Mouse (Mus musculus): ENCODE measurements around the gene Olfr463. TPM values are rescaled to one million over a fixed set of nuclear protein-coding genes. Genes with fewer than 3 reads are reported as not detected.

The Olfr463 gene
- polyA plus RNA-seq, 1 experiment from 2014 or later: not detected

- Histone ChIP-seq H3K9me3 (ENCODE audit: control insufficient read depth, low read length) (no peaks in the 10 kb centered on the region), H3K27me3 (replicated peaks; ENCODE audit: control insufficient read depth, insufficient read depth, low read length) (no peaks in the 10 kb centered on the region), H3K9ac (ENCODE audit: low read depth, low read length) (no peak overlapping the region), H3K4me1 (ENCODE audit: control insufficient read depth, insufficient read depth, low read length) (no peaks in the 10 kb centered on the region), H3K4me3 (ENCODE audit: low read depth, low read length) (no peak overlapping the region), H3K27ac (replicated peaks; ENCODE audit: low read depth, low read length) (no peak overlapping the region), H3K4me2 (ENCODE audit: low read depth, low read length) (no peak overlapping the region), H3K36me3 (ENCODE audit: control insufficient read depth, insufficient read depth, low read length) (peaks cover 45% of the 10 kb centered on the region)
- whole genome bisulfite sequencing: 81% methylated on average over 9 of the region's 9 CpGs
- ATAC-seq (ENCODE audit: low read depth) (no peak), DNase-seq (ENCODE audit: low spot score) (no peak)
These were observed 36.8 kb downstream of the Olfr463 start for GRCm38 (mm10) chr11:87860426-87860825.

- Histone ChIP-seq H3K27ac (replicated peaks; ENCODE audit: low read depth, low read length) (no peak overlapping the region), H3K9me3 (ENCODE audit: control insufficient read depth, low read length) (no peaks in the 10 kb centered on the region)
- WGBS: 91% methylated on average over 11 of the region's 11 CpGs
These were observed 37.9 kb downstream of the Olfr463 start for GRCm38 (mm10) chr11:87859273-87859672.

GRCm38 (mm10) chr11:87854550-87854949, 42.6 kb downstream of the Olfr463 start:
- 87% methylated on average over 7 of the region's 7 CpGs for WGBS
- Histone ChIP-seq H3K27me3 (replicated peaks; ENCODE audit: control insufficient read depth, insufficient read depth, low read length) (no peaks in the 10 kb centered on the region), H3K4me3 (ENCODE audit: low read depth, low read length) (no peak overlapping the region), H3K36me3 (ENCODE audit: control insufficient read depth, insufficient read depth, low read length) (peaks cover 26% of the 10 kb centered on the region), H3K27ac (replicated peaks; ENCODE audit: low read depth, low read length) (no peak overlapping the region), H3K4me2 (ENCODE audit: low read depth, low read length) (no peak overlapping the region), H3K9ac (ENCODE audit: low read depth, low read length) (no peak overlapping the region), H3K9me3 (ENCODE audit: control insufficient read depth, low read length) (no peaks in the 10 kb centered on the region), H3K4me1 (ENCODE audit: control insufficient read depth, insufficient read depth, low read length) (peaks cover 4% of the 10 kb centered on the region)
- DNase-seq (ENCODE audit: low spot score): no peak
- no peak for ATAC-seq (ENCODE audit: low read depth)

More at GRCm38 (mm10) chr11:87859273-87859672, 37.9 kb downstream of the Olfr463 start:
- ATAC-seq (ENCODE audit: low read depth) (no peak), DNase-seq (ENCODE audit: low spot score) (no peak)
- Histone ChIP-seq H3K36me3 (ENCODE audit: control insufficient read depth, insufficient read depth, low read length) (peaks cover 45% of the 10 kb centered on the region), H3K27me3 (replicated peaks; ENCODE audit: control insufficient read depth, insufficient read depth, low read length) (no peaks in the 10 kb centered on the region), H3K4me2 (ENCODE audit: low read depth, low read length) (no peak overlapping the region), H3K9ac (ENCODE audit: low read depth, low read length) (no peak overlapping the region), H3K4me1 (ENCODE audit: control insufficient read depth, insufficient read depth, low read length) (no peaks in the 10 kb centered on the region), H3K4me3 (ENCODE audit: low read depth, low read length) (no peak overlapping the region)

- H3K36me3 ChIP-seq (ENCODE audit: control insufficient read depth, insufficient read depth, low read length): peaks cover 25% of the 10 kb centered on the region
- peak overlapping the region; percentile 56 for H3K4me2 ChIP-seq (ENCODE audit: low read depth, low read length)
- H3K4me3 ChIP-seq (ENCODE audit: low read depth, low read length): peak overlapping the region; percentile 50
- H3K9me3 ChIP-seq (ENCODE audit: control insufficient read depth, low read length): no peaks in the 10 kb centered on the region
- DNase-seq (ENCODE audit: low spot score) (no peak), ATAC-seq (ENCODE audit: low read depth) (peak; percentile 6; the same call in 1 of the 2 replicates)
- 42% methylated on average over 8 of the region's 8 CpGs for WGBS
- peak overlapping the region; percentile 29 for H3K27ac ChIP-seq (replicated peaks; ENCODE audit: low read depth, low read length)
- H3K27me3 ChIP-seq (replicated peaks; ENCODE audit: control insufficient read depth, insufficient read depth, low read length): no peaks in the 10 kb centered on the region
- peak overlapping the region; percentile 49 for H3K9ac ChIP-seq (ENCODE audit: low read depth, low read length)
- H3K4me1 ChIP-seq (ENCODE audit: control insufficient read depth, insufficient read depth, low read length): peaks cover 4% of the 10 kb centered on the region
These were observed 43.6 kb downstream of the Olfr463 start for GRCm38 (mm10) chr11:87853597-87853954.

GRCm38 (mm10) chr11:87852690-87853596, 44.2 kb downstream of the Olfr463 start, which contains the start of gene Mks1:
Mks1 (plus strand) TSS chr11:87853215.
- DNase-seq (ENCODE audit: low spot score) (peak; percentile 98), ATAC-seq (ENCODE audit: low read depth) (peak; percentile 97)
- Histone ChIP-seq H3K9ac (ENCODE audit: low read depth, low read length) (peak within 1 kb of the TSS; percentile 49), H3K9me3 (ENCODE audit: control insufficient read depth, low read length) (no peaks in the 10 kb centered on the region), H3K27me3 (replicated peaks; ENCODE audit: control insufficient read depth, insufficient read depth, low read length) (no peaks in the 10 kb centered on the region), H3K4me1 (ENCODE audit: control insufficient read depth, insufficient read depth, low read length) (peaks cover 4% of the 10 kb centered on the region), H3K4me2 (ENCODE audit: low read depth, low read length) (peak within 1 kb of the TSS; percentile 56), H3K4me3 (ENCODE audit: low read depth, low read length) (peak within 1 kb of the TSS; percentile 50), H3K27ac (replicated peaks; ENCODE audit: low read depth, low read length) (peak within 1 kb of the TSS; percentile 29), H3K36me3 (ENCODE audit: control insufficient read depth, insufficient read depth, low read length) (peaks cover 19% of the 10 kb centered on the region)
- 4% methylated on average over 36 of the region's 40 CpGs for WGBS

- H3K27ac ChIP-seq (replicated peaks; ENCODE audit: low read depth, low read length): no peak overlapping the region
- H3K9me3 ChIP-seq (ENCODE audit: control insufficient read depth, low read length): no peaks in the 10 kb centered on the region
- 61% methylated on average over 6 of the region's 6 CpGs for WGBS
- no peak overlapping the region for H3K4me3 ChIP-seq (ENCODE audit: low read depth, low read length)
- no peaks in the 10 kb centered on the region for H3K36me3 ChIP-seq (ENCODE audit: control insufficient read depth, insufficient read depth, low read length)
- DNase-seq (ENCODE audit: low spot score) (no peak), ATAC-seq (ENCODE audit: low read depth) (no peak; the same call in 1 of the 2 replicates)
- no peak overlapping the region for H3K4me2 ChIP-seq (ENCODE audit: low read depth, low read length)
- no peak overlapping the region for H3K9ac ChIP-seq (ENCODE audit: low read depth, low read length)
- H3K27me3 ChIP-seq (replicated peaks; ENCODE audit: control insufficient read depth, insufficient read depth, low read length): no peaks in the 10 kb centered on the region
- no peaks in the 10 kb centered on the region for H3K4me1 ChIP-seq (ENCODE audit: control insufficient read depth, insufficient read depth, low read length)
These were observed 49.3 kb downstream of the Olfr463 start for GRCm38 (mm10) chr11:87847884-87848283.

- no peak for DNase-seq (ENCODE audit: low spot score)
- WGBS: 82% methylated on average over 12 of the region's 12 CpGs
These were observed 50.1 kb downstream of the Olfr463 start for GRCm38 (mm10) chr11:87846968-87847600.

More at GRCm38 (mm10) chr11:87846968-87847600, 50.1 kb downstream of the Olfr463 start:
- ATAC-seq (ENCODE audit: low read depth): no peak
- H3K9ac ChIP-seq (ENCODE audit: low read depth, low read length): no peak overlapping the region
- no peaks in the 10 kb centered on the region for H3K27me3 ChIP-seq (replicated peaks; ENCODE audit: control insufficient read depth, insufficient read depth, low read length)
- no peak overlapping the region for H3K27ac ChIP-seq (replicated peaks; ENCODE audit: low read depth, low read length)
- no peak overlapping the region for H3K4me2 ChIP-seq (ENCODE audit: low read depth, low read length)
- H3K9me3 ChIP-seq (ENCODE audit: control insufficient read depth, low read length): no peaks in the 10 kb centered on the region
- H3K4me1 ChIP-seq (ENCODE audit: control insufficient read depth, insufficient read depth, low read length): no peaks in the 10 kb centered on the region
- H3K4me3 ChIP-seq (ENCODE audit: low read depth, low read length): no peak overlapping the region
- H3K36me3 ChIP-seq (ENCODE audit: control insufficient read depth, insufficient read depth, low read length): no peaks in the 10 kb centered on the region
